Mouse (Mus musculus) forebrain, embryonic 12.5 days (tissue): ENCODE measurements around the gene Rbfox3. TPM values are rescaled to one million over a fixed set of nuclear protein-coding genes. Genes with fewer than 3 reads are reported as not detected.

ENCODE experiments used
- ATAC-seq: fragments of 200-750 bp; cut with Nextera tagmentation; 2 replicates; pipeline ENCODE4 v1.8.0; 2017; ENCODE audit warnings: moderate TSS enrichment; ENCODE audit not compliant: low FRiP score
- H3K27ac ChIP-seq: fragments of 300-500 bp; sonication (generic); 2 replicates; pipeline ENCODE4 v1.5.1; 2016; ENCODE audit warnings: mild to moderate bottlenecking
- H3K27me3 ChIP-seq: fragments of 300-500 bp; sonication (generic); 2 replicates; pipeline ENCODE4 v1.6.1; 2016; ENCODE audit warnings: mild to moderate bottlenecking
- H3K36me3 ChIP-seq: fragments of 300-500 bp; sonication (generic); replicated peaks from 2 replicates; pipeline ENCODE4 v1.6.1; 2016; ENCODE audit warnings: mild to moderate bottlenecking
- H3K4me1 ChIP-seq: fragments of 300-500 bp; sonication (generic); 2 replicates; pipeline ENCODE4 v1.6.1; 2016
- H3K4me2 ChIP-seq: fragments of 300-500 bp; sonication (generic); 2 replicates; pipeline ENCODE4 v1.6.1; 2016; ENCODE audit warnings: mild to moderate bottlenecking, moderate library complexity
- H3K4me3 ChIP-seq: fragments of 300-500 bp; sonication (generic); replicated peaks from 2 replicates; pipeline ENCODE4 v1.5.1; 2016; ENCODE audit warnings: mild to moderate bottlenecking
- H3K9ac ChIP-seq: fragments of 300-500 bp; sonication (generic); 2 replicates; pipeline ENCODE4 v1.6.1; 2016; ENCODE audit warnings: mild to moderate bottlenecking
- H3K9me3 ChIP-seq: fragments of 300-500 bp; sonication (generic); 2 replicates; pipeline ENCODE4 v1.6.1; 2016
- WGBS: fragments of 180-500 bp; shearing (Covaris S2); methylation state at CpG from one replicate; pipeline ENCODE4 v1.1.7; 2016; 5-methylcytosine and 5-hydroxymethylcytosine counted together
- polyA plus RNA-seq: library from polyadenylated mRNA; unstranded; fragments of >200 nt; fragmentation: Nextera tagmentation; extraction: Ambion mirVana; gene quantifications from 2 replicates; pipeline ENCODE4 v1.2.1, GENCODE M21; 2016

Gene Rbfox3
- polyA plus RNA-seq, 1 experiment from 2014 or later: 19.6 TPM

- no peak for ATAC-seq
- H3K4me2 ChIP-seq: no peak overlapping the region
- no peak overlapping the region for H3K4me3 ChIP-seq
- H3K9ac ChIP-seq: no peak overlapping the region
- 80% methylated on average over 12 of the region's 12 CpGs for WGBS
- no peaks in the 10 kb centered on the region for H3K27me3 ChIP-seq
- H3K36me3 ChIP-seq: no peaks in the 10 kb centered on the region
- H3K27ac ChIP-seq: peak overlapping the region; percentile 71
- peaks cover 8% of the 10 kb centered on the region; the same call in 1 of the 2 replicates for H3K4me1 ChIP-seq
- no peaks in the 10 kb centered on the region for H3K9me3 ChIP-seq
Observed at GRCm38 (mm10) chr11:118760296-118760988, 151.0 kb downstream of the Rbfox3 start.

GRCm38 (mm10) chr11:118759228-118759627 is 152.2 kb downstream of the Rbfox3 start:
- peaks cover 18% of the 10 kb centered on the region for H3K4me1 ChIP-seq
- no peak for ATAC-seq
- no peaks in the 10 kb centered on the region for H3K9me3 ChIP-seq
- no peaks in the 10 kb centered on the region for H3K36me3 ChIP-seq
- H3K27me3 ChIP-seq: no peaks in the 10 kb centered on the region
- H3K9ac ChIP-seq: no peak overlapping the region
- WGBS: 91% methylated on average over 8 of the region's 8 CpGs
- H3K27ac ChIP-seq: no peak overlapping the region
- H3K4me2 ChIP-seq: no peak overlapping the region
- no peak overlapping the region for H3K4me3 ChIP-seq

DNA sequence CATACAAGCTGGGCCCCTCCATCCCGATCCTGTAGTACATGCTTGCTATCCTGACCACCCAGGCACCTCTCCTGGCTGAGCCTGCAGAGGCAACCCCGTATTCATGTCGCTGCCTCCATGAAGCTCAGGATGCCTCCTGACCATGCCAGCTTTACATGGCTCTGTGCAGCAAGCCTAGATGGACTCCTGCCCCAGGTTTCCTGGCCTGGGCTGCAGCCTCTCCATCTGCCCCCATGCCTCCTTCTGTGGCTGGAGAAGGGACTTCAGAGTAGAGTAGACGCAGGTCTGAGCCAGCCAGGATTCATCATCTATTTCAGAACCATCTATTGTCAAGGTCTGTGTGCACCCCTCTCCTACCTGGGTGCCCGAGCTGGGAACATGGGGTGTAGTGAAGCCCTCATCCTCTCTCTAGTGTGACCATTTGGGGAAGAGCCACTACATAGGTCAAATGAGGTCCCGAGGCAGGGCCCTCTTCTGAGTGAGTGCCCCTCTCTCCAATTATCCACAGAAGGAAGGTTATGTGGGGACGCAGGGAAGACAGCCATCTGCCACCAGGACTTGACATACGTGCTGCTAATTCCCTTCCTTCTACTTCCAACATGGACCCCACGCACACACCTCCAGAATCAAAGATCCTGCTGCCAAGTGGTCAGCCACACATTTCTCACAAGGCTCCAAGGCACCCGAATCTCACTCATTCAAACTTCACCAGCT is 153.0 kb downstream of the Rbfox3 start:
- no peak overlapping the region for H3K27ac ChIP-seq
- no peak for ATAC-seq
- no peaks in the 10 kb centered on the region for H3K27me3 ChIP-seq
- H3K9ac ChIP-seq: no peak overlapping the region
- no peak overlapping the region for H3K4me2 ChIP-seq
- H3K9me3 ChIP-seq: no peaks in the 10 kb centered on the region
- no peak overlapping the region for H3K4me3 ChIP-seq
- H3K36me3 ChIP-seq: no peaks in the 10 kb centered on the region
- H3K4me1 ChIP-seq: peaks cover 20% of the 10 kb centered on the region
- 85% methylated on average over 10 of the region's 10 CpGs for WGBS

- Histone ChIP-seq H3K4me3 (no peak overlapping the region), H3K9ac (no peak overlapping the region), H3K4me1 (peaks cover 28% of the 10 kb centered on the region), H3K27ac (no peak overlapping the region), H3K36me3 (no peaks in the 10 kb centered on the region), H3K9me3 (no peaks in the 10 kb centered on the region), H3K4me2 (no peak overlapping the region), H3K27me3 (no peaks in the 10 kb centered on the region)
- ATAC-seq: no peak
- 74% methylated on average over 1 of the region's 1 CpGs for WGBS
Observed at GRCm38 (mm10) chr11:118757488-118757887, 153.9 kb downstream of the Rbfox3 start.

DNA sequence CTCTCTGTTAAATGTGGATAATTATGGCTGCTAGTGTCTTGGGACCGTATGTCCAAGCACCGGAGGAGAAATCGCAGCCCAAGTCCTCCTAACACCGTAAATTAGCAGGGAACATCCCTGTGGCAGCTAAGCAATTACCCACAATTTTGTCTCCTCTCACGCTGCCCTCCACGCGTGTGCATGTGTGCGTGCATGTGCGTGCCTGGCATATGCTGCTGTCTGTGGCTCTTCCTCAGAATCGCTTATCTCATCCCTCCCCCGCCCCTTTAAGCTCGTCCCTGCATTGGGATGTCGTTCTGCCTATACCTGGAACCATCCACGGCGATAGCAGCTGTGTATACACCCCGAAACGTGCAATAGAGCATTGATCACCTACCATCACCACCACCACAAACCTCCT is 156.4 kb downstream of the Rbfox3 start:
- no peak for ATAC-seq
- H3K4me2 ChIP-seq: no peak overlapping the region
- H3K9ac ChIP-seq: no peak overlapping the region
- 0 out of 2 replicates have a peak overlapping the region, but pooled peaks have one; percentile 62 for H3K27ac ChIP-seq
- H3K36me3 ChIP-seq: no peaks in the 10 kb centered on the region
- H3K4me1 ChIP-seq: peaks cover 37% of the 10 kb centered on the region
- H3K4me3 ChIP-seq: no peak overlapping the region
- WGBS: 84% methylated on average over 17 of the region's 17 CpGs
- no peaks in the 10 kb centered on the region for H3K27me3 ChIP-seq
- no peaks in the 10 kb centered on the region for H3K9me3 ChIP-seq

GRCm38 (mm10) chr11:118754535-118754934 is 156.9 kb downstream of the Rbfox3 start:
- Histone ChIP-seq H3K4me1 (peaks cover 34% of the 10 kb centered on the region), H3K27ac (peak overlapping the region; percentile 62; the same call in 1 of the 2 replicates)
- WGBS: 59% methylated on average over 4 of the region's 4 CpGs

DNA sequence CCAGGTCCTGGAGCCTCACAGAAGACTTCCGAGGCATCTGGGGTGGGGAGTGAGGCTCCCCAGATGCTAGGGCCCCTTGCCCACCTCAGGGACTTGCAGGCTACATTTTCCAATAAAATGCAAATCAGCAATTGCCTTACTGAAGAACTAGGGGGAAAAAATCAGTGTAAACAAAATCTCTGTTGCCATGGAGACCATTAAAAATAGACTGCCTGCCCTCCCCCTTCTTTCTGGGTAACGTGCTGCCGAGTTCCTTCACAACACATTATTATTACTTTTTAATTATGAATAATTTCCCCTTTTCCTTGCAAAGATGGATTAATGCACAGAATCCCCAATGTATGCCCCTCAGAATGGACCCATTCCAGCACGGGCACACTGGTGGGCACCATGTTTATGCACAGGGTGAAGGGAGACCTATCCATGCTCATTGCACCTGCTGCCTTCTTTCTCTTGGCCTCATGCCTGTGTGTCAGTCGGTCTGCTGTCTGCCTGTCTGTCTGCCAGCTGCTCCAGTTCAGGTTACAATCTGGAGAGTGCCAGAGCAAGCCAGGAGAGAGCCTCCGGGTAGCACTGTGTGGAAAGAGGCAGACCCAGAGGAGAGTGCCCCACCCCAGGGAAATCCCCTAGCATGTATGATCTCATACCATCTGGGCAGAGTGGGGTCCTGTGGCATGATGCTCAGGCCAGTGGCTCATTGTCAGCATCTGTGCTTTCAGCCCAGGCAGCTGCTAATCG is 159.3 kb downstream of the Rbfox3 start:
- no peaks in the 10 kb centered on the region for H3K9me3 ChIP-seq
- peak overlapping the region; percentile 69 for H3K27ac ChIP-seq
- H3K4me1 ChIP-seq: peaks cover 44% of the 10 kb centered on the region

More at GRCm38 (mm10) chr11:118754535-118754934, 156.9 kb downstream of the Rbfox3 start:
- Histone ChIP-seq H3K9ac (no peak overlapping the region), H3K36me3 (no peaks in the 10 kb centered on the region), H3K4me2 (no peak overlapping the region), H3K27me3 (no peaks in the 10 kb centered on the region), H3K9me3 (no peaks in the 10 kb centered on the region), H3K4me3 (no peak overlapping the region)
- no peak for ATAC-seq

GRCm38 (mm10) chr11:118750745-118751330 is 160.6 kb downstream of the Rbfox3 start:
- Histone ChIP-seq H3K4me3 (no peak overlapping the region), H3K36me3 (no peaks in the 10 kb centered on the region), H3K27me3 (peaks cover 8% of the 10 kb centered on the region; the same call in 1 of the 2 replicates), H3K9ac (no peak overlapping the region), H3K4me2 (no peak overlapping the region), H3K4me1 (peaks cover 49% of the 10 kb centered on the region), H3K27ac (no peak overlapping the region), H3K9me3 (no peaks in the 10 kb centered on the region)
- ATAC-seq: no peak
- WGBS: 82% methylated on average over 11 of the region's 11 CpGs

More for the DNA sequence above, 159.3 kb downstream of the Rbfox3 start:
- Histone ChIP-seq H3K27me3 (peaks cover 7% of the 10 kb centered on the region; the same call in 1 of the 2 replicates), H3K9ac (no peak overlapping the region), H3K4me3 (no peak overlapping the region), H3K36me3 (no peaks in the 10 kb centered on the region), H3K4me2 (no peak overlapping the region)
- ATAC-seq: peak; percentile 44; the same call in 1 of the 2 replicates
- 59% methylated on average over 7 of the region's 7 CpGs for WGBS

DNA sequence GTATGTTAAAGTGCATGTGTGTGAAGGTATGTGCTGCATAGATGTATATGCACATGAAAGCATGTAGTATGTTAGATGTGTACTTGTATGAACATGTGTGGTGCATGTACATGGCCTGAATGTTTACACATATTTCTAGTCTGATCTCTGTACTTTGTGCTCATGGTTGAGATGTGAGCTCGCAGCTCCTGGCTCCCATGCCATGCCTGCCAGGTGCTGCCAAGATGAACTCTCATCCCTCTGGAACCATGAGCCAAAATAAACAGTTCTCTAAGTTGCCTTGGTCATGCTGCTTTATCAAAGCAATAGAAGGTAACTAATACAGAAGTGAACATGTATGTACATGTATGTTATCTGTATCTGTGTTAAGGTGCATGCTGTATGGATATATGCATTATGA is 161.9 kb downstream of the Rbfox3 start:
- Histone ChIP-seq H3K9ac (no peak overlapping the region), H3K4me1 (peaks cover 56% of the 10 kb centered on the region), H3K27me3 (peaks cover 13% of the 10 kb centered on the region; the same call in 1 of the 2 replicates), H3K36me3 (no peaks in the 10 kb centered on the region), H3K9me3 (no peaks in the 10 kb centered on the region), H3K4me2 (no peak overlapping the region), H3K4me3 (no peak overlapping the region), H3K27ac (no peak overlapping the region)
- ATAC-seq: no peak
- WGBS: 92% methylated on average over 1 of the region's 1 CpGs

DNA sequence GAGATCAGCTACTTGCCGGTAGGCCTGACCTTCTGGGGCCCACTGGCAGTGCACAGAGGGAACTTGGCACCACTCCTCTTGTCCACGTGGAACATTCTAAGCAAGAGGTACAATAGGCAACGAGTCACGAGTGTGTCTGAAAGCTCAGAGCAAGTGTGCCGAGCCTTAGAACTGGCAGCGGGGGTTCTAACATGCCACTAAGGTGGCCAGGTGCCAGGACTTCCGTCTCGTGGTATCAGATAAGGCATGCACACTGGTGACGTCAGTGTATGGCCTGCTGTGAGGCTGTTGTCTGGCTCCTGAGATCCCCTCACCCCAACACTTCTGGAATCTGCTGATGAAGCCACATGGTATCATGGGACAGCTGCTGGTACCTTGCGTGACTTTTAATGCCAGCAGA is 162.8 kb downstream of the Rbfox3 start:
- Histone ChIP-seq H3K27ac (no peak overlapping the region), H3K27me3 (peaks cover 14% of the 10 kb centered on the region), H3K4me3 (no peak overlapping the region), H3K4me2 (no peak overlapping the region), H3K9me3 (no peaks in the 10 kb centered on the region), H3K9ac (no peak overlapping the region), H3K4me1 (peaks cover 60% of the 10 kb centered on the region), H3K36me3 (no peaks in the 10 kb centered on the region)
- 55% methylated on average over 10 of the region's 10 CpGs for WGBS
- no peak for ATAC-seq

- Histone ChIP-seq H3K27ac (peak overlapping the region; percentile 89), H3K4me2 (peak overlapping the region; percentile 54), H3K9ac (peak overlapping the region; percentile 17; the same call in 1 of the 2 replicates), H3K4me3 (no peak overlapping the region), H3K9me3 (no peaks in the 10 kb centered on the region), H3K27me3 (peaks cover 26% of the 10 kb centered on the region), H3K4me1 (peaks cover 61% of the 10 kb centered on the region), H3K36me3 (no peaks in the 10 kb centered on the region)
- peak; percentile 21; the same call in 1 of the 2 replicates for ATAC-seq
Observed at GRCm38 (mm10) chr11:118745279-118745678, 166.1 kb downstream of the Rbfox3 start.

DNA sequence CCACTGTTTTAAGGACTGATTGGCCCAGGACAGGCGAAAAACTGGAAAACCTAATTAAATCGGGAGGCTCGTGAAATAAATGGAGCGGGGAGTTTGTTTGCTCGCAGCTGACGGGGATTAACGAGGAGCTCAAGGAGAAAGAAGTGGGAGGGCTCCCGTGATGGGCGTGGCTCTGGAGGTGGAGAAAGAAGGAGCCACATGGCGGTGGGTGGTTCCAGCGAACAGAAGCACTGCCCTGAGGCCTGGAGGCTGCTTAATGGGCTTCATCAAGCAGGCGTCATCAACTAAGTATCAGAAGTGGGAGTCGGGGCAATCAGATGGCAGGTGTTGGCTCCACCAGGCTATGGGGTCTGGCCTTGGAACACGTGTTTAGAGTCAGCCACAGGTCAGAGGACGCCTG is 166.6 kb downstream of the Rbfox3 start:
- 1% methylated on average over 15 of the region's 15 CpGs for WGBS
- H3K9ac ChIP-seq: 0 out of 2 replicates have a peak overlapping the region, but pooled peaks have one; percentile 2
- H3K36me3 ChIP-seq: no peaks in the 10 kb centered on the region
- peak overlapping the region; percentile 89 for H3K27ac ChIP-seq
- H3K27me3 ChIP-seq: peaks cover 26% of the 10 kb centered on the region
- H3K4me2 ChIP-seq: peak overlapping the region; percentile 54
- peaks cover 66% of the 10 kb centered on the region for H3K4me1 ChIP-seq
- peak; percentile 86 for ATAC-seq
- no peaks in the 10 kb centered on the region for H3K9me3 ChIP-seq
- H3K4me3 ChIP-seq: peak overlapping the region; percentile 9
